Mouse (Mus musculus) kidney, adult 9 months (tissue): ENCODE results near the gene Pidd1.

Experiments
- DNase-seq: peaks from one replicate; pipeline ENCODE4 v3.0.0; 2022

Gene Pidd1

DNA sequence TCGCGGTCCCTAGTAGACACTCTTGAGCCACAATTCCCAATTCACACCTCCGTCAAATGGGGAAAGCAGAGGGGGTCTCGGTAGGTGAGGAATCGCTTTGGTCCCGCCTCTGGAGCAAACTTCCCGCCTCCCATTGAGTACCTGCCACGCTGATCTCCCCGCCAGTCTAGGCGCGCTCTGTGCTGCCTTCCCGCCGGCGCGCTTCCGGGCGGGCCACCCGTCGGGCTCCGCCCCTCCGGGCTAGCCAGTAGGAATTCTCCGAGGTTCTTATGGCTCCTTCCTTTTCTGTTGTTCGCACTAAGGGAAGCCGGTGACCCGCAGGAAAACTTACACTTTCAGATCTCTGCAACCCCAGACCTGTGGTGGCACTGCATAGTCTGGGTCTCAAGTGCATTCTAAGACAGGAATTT lies at the start of gene Pidd1:
Pidd1 (minus strand) TSS at position 198 of the 410 bp plus-strand sequence.
- DNase-seq = no peak

DNA sequence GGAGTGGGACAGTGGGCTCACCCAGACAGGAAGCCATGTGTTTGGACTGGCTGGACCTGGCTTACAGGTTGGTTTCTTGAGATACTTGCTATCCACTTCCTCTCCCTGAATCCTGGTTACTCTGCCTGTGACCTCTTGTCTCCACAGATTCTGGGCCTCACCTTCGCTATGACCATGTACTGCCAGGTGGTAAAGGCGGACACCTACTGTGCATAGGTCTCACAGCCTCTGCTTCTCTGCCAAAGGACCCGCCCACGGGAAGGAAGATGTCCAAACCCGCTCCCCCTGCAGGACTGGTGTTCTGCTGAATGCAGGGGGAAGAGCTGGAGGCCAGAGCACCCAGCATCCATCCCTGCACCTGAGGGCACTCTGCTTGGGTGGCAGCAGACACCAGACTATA lies 48.9 kb upstream of the Pidd1 start:
- DNase-seq = no peak

DNA sequence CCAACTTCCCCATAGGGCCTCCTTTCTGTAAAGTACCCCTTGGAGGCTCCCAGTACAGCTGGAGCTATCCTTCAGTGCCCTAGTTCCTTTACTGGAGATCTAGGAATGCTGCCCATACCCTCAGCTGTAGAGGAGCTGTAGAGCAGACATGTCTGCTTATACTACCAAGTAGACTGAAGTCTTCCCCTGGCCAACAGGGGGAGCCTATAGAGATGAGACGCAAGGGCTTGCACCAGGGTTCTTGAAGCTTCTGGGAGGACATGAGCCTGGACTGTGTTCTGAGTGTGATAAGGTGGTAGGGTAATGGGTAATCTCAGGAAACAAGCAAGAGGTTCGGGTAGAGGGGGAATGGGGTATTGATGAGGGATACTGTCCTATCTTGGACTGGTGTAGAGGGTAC lies 47.3 kb upstream of the Pidd1 start:
- no peak for DNase-seq

- no peak for DNase-seq
Measured at GRCm38 (mm10) chr7:141487141-141487540, 43.3 kb upstream of the Pidd1 start.

DNA sequence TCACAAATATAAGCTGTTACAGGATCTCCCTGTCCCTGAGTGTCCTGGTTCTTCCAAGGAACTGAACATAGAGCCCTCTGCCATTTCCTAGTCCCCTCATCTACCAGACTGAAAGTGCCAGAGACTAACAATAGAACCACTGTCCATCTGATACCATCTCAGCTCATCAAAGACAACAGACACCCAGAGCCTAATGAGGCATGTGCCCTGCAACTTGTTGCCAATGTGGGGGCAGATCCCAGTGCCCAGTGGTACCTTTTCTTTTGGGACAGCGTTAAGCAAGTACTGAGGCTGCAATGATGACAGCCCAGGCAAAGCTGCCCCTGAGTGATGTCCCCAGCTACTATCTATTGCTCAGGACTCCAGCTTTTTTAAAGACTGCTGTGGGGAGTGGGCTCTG lies 42.4 kb upstream of the Pidd1 start:
- no peak for DNase-seq

DNA sequence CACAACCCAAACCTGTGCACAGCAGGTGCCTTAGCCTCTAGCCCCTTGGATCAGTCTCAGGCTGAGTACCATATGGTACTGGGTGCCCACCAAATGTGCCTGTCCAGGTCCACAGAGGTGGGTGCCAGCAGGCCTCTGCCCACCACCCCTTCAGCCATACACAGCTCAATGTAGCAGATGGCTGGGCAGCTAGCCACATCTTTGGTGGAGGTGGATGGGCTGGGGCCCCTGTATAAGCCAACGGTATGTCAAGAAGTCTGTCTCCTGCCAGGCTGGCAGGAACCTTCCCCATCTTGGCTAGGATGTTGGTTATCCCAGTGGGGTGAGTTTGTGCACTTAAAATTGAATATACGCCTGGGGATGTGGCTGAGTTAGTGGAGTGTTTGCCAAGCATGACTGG lies 41.8 kb upstream of the Pidd1 start:
- DNase-seq = no peak

DNA sequence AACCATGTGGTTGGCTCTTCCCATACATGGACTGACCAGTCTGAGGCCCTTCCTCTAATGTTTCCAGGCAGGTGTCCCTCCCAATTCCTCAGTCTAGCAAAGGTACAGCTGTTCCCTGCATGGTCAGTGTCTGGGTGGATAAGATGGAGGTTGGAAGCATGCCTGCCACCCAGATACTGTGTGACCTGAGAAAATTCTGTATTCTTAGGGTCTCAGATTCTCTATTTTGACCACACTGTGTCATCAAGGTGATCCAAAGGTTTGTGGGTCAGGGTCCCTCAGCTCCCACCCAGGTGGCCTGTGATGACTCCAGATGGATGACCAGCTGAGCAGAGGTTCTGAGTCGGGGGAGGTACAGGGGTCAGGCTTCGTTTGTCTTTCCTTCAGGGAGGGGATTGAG lies 41.4 kb upstream of the Pidd1 start:
- DNase-seq = no peak

DNA sequence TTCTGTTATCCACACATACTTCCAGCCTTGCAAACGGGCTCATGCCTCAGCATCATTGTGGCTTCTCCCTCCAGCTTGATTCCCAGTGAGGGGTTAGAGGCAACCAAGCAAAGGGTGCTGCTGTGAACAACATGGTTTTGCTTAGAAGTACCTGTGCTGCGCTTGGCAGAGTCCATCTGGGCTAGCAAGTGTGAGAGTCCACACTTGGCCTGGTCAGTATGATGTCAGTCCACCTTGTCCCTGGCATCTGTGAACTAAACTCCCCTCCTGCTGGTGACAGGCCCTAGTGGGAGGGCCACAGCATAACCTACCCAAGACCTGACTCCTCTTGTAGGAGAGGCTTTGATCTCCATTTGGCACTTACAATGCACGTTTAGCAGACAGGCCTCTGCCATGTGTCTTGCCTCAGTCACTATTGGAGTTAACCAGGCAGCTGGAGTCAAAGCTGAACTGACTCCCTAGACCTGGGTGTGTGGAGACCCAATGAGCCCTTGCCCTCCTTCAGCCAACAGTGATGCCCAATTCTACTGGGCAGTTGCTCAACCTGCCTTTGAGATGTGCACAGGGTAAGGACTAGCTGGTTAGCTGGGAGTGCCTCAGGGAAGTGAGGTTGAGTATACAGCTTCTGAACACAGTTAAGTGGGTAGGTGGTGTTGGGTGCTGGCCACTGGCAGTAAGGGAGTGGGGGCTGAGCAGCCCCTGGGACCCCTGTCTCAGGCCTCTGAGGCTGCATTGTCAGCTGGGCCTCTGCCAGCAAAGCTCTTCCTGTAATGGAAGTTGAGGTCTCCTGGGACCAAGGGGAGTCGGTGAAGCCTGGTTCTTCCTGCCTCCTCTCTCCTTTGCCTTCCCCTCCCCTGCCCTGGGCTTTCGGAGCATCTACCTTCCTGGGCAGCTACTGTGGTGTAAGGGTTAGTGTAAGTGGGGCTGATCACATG lies 40.6 kb upstream of the Pidd1 start:
- DNase-seq = no peak

- no peak for DNase-seq
Measured at GRCm38 (mm10) chr7:141483114-141483653, 39.4 kb upstream of the Pidd1 start.

- DNase-seq = no peak
Measured at GRCm38 (mm10) chr7:141482531-141483024, 38.8 kb upstream of the Pidd1 start.

- DNase-seq = peak; percentile 57
Measured at GRCm38 (mm10) chr7:141481498-141482401, 37.9 kb upstream of the Pidd1 start.

GRCm38 (mm10) chr7:141480842-141481497 lies 37.1 kb upstream of the Pidd1 start:
- peak; percentile 83 for DNase-seq

DNA sequence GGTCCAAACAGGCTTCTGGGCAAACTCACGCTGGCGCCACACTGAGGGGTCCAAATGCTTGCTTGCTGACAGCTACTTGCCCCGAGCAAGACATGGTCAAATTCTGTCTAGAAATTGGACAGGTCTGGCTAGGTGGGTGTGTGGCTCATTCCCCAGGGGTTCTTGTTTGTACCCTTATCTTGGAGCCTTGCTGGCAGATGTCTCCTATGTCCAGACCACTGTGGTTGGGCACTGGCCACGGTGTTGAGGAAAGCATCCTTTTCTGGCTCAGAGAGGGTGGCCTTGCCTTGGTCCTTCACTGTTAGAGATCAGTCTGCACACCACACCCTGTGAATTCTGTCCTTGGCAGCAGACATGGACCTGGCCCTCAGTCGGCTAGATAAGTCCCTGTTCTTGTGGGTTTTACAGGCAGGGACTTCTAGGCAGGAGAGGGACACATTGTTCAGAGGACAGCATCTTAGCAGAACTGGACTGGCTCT lies 34.5 kb upstream of the Pidd1 start:
- no peak for DNase-seq

DNA sequence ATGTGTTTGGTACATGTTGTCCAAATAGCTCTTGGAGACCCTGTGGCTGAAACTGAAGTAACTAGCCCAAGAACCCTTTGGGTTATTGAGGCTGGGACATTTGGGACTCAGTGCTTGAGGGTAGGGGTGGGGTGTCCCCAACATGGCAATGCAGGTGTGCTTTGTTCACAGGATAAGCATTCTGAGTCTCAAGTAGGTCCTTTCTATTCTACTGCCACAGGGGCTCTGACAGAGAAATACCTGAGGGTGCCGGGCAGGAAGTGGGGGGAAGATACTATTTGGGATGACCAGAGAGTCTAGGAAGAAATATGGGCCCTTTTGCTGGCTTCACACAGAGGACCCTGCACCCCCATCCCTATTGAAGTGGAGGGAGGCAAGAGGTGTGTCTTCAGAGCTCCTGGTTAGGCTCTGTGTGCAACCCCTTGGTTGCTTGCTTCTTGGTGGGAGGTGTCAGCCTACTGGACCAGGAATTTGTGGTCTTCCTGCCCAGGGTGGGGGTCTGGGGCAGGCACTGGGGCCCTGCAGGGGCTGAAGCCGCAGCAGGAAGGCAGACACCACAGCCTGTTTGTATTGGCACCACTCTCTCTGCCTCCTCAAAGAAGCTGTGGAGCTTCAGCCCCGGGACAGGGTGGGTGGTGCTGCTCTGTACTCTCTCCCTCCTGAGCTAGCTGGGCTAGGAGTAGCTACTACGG lies 33.9 kb upstream of the Pidd1 start:
- no peak for DNase-seq

DNA sequence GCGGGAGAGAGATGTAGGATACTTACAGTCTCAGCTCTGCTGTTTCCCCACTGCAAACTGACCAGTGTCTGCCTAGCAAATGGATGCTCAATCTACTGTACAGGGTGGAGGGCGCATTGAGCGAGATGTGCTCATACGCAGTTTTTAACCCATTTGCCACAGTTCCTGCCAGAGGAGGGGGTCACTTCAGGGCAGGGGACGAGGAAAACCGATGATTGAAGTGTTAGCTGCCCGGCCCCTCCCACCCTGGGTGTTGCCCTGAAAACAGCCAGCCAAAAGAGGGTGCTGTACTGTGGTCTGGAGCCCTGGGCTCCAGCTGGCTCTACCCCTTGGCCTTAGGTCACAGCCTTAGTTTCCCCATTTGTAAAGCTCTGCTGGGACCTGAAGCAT lies 33.2 kb upstream of the Pidd1 start:
- DNase-seq = no peak

DNA sequence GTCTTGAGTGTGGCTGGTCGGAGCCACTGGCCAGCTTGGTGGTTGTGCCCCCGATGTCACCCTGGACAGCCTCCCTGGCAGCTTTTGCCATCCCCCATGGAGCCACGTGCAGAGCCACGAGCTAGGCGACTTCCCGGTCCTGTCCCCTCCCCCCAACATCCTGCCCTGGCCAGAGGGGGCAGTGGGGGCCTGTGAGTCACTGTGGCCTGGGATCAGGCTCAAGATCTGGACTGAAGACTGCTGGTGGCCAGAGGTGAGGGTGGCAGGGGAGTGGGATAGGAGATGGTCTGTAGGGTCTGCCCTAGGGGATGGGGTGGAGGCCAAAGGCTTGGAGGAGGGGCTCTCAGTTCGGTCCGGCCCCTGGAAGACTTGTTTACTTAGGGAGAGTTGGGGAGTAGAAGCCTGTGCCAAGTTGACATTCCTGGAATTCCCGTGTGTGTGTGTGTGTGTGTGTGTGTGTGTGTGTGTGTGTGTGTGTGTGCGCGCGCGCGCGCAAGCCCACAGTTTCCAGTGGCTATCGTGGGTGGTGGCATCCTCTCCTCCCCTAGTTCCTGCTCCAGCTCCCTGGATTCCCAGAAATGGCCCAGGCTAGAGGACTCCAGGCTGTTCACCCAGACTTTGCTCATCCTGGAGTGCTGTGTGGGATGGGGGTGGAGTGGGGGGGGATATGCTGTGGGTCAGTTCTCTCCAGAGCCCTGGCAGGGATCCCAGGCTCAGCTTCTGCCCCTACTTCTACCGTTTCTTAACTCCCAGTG lies 32.6 kb upstream of the Pidd1 start:
- peak; percentile 96 for DNase-seq

DNA sequence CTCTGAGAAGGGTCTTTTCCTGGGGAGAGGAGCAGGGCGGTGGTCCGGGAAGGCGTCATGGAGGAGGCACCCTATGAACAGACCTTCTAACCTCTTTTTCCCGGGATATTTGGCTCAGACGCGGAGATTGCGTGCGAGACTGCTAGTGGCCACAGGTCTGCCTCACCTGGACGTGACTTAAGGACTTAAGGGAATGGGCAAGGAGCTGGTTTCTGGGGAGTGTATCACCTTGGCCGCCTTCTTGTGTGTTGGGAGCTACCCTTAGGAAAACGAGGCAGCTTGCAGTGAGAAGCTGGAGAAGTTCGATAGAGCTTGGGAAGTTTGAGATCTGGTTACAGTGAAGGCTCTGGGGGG lies 32.0 kb upstream of the Pidd1 start:
- DNase-seq = no peak

GRCm38 (mm10) chr7:141475011-141475804 lies 31.4 kb upstream of the Pidd1 start, which contains the start of the genes Polr2l and Tspan4:
Polr2l (minus strand) TSS chr7:141475132.
Tspan4 (plus strand) TSS chr7:141475240.
- DNase-seq = peak; percentile 89

GRCm38 (mm10) chr7:141474160-141474559 lies 30.3 kb upstream of the Pidd1 start:
- DNase-seq = no peak

DNA sequence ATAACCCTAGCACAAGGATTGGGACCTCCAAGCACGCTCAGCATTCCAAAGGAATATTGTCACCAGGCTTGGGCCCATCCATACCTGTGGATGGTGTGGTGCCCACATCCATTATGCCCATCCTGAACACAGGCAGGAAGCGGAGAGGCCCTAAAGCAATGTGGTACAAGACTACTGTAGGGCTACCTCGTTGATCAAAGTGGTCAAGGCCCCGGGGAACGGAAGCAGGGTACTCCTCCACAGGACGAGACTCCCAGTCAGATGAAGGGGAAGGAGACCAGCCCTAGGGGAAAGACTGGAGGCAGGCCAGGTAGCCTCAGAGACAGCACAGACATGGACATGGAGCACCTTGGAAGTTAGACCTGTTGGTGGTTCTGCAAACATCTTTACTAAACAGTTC lies 28.9 kb upstream of the Pidd1 start:
- DNase-seq = no peak
